Mouse (Mus musculus): ENCODE measurements around the gene Pkp1. TPM values are rescaled to one million over a fixed set of nuclear protein-coding genes. Genes with fewer than 3 reads are reported as not detected.

Gene Pkp1
- total RNA-seq, 1 experiment from 2014 or later: not detected

DNA sequence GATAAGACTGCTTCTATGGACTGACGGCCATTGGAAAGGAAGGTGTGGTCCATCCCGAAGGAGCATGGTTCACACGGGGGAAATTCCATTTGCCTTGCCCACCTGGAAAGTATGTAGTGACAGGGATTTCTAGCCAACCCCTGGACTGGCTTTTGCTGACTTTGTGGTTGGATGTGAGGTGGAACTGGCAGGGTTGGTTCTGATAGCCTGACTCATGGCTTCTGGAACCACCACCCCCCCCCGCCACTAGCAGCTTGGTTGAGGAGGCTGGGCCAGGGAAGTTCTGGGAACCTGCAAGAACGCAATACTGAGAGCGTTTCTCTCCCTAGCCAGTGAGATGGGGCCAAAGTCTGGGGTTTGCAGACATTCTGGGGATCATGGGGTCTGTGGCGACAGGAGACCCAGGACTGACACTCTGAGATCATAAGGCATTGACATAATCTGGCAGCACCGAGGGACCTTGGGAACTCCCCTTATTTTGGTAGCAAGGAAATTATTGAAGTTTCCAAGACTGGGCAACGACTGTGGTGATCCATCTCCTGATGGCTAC lies 55.1 kb downstream of the Pkp1 start:
- ATAC-seq (replicated peaks; ENCODE audit: insufficient number of reproducible peaks, low FRiP score, low TSS enrichment, poor library complexity, severe bottlenecking): no peak

DNA sequence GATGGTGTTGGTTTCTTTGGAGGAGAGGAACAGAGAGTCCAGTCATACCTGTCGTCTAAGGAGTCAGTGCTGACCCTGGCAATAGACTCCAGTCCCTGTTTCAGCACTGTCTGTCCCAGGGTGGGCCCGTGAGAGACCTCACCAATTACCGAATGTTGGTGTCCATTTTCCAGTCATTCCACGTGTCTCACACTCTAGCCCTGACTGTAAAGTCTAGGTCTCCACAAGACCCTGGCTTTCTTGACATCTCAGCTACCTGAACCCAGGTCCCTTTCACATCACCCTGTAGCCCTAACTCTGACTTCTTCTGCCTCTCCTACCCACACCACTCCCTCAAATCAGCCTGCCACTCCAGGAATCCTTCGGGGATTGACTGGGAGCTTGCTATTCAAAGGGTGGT lies 56.4 kb downstream of the Pkp1 start:
- no peak for ATAC-seq (replicated peaks; ENCODE audit: insufficient number of reproducible peaks, low FRiP score, low TSS enrichment, poor library complexity, severe bottlenecking)

DNA sequence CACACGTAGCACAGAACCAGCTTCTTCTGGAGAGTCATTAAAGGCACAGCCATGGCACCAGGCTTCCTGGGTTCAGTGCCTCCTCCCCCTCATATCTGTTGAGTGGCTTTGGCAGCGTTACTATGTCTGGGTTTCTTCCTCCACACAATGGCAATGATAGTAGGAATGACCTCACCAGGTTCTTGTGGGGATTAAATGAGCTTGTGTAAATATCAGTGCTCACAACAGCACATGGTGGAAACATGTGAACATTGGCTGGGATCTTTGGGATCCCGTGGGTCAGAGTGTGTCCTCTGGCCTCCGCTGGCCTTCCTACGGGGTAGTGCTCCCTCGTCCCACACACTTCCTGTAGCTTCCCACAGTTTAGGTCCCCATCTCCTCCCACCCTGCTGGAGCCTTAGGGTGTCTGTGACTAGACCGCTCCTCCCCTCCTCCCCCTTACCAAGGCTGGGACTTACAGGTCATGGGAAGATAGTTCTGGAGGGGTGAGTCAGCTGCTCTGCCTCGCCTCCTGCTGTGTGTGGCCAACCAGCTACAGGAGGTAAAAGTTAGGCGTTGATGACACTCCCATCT lies 56.9 kb downstream of the Pkp1 start:
- no peak for ATAC-seq (replicated peaks; ENCODE audit: insufficient number of reproducible peaks, low FRiP score, low TSS enrichment, poor library complexity, severe bottlenecking)

DNA sequence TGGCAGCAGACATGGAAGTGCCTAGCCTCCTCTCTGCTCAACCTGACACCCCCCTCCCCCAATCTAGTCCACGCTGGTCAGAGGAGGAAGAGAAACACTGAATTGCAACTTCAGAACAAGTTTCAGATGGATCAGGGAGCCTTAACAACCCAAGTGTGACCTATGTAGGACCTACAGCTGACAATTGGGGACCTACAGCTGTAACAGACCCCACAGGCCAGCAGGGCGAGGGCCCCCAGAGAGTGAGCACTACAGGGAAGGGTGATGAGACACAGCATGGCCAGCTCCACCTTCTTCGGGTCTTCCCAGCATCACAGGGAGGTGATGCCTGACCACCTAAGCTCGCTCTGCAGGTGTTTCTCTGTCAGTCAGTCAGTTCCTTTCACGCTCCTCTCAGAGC lies 57.9 kb downstream of the Pkp1 start:
- ATAC-seq (replicated peaks; ENCODE audit: insufficient number of reproducible peaks, low FRiP score, low TSS enrichment, poor library complexity, severe bottlenecking): no peak

DNA sequence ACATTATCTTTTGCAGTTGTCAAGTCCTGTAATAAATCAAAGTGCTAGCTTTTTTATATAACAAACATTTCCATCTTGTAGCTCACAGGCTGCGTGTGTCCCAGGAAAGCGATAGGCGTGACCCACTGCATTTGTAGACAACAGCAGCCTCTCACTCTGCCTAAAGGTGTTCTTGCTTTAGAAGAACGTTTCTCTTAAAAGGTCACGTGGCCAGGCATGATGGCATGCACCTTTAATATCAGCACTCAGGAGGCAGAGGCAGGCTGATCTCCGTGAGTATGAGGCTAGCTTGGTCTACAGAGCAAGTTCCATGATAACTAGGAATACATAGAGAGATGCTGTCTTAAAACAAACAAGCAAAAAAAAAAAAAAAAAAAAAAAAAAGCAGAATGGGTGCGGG lies 60.5 kb downstream of the Pkp1 start:
- no peak for ATAC-seq (replicated peaks; ENCODE audit: insufficient number of reproducible peaks, low FRiP score, low TSS enrichment, poor library complexity, severe bottlenecking)

DNA sequence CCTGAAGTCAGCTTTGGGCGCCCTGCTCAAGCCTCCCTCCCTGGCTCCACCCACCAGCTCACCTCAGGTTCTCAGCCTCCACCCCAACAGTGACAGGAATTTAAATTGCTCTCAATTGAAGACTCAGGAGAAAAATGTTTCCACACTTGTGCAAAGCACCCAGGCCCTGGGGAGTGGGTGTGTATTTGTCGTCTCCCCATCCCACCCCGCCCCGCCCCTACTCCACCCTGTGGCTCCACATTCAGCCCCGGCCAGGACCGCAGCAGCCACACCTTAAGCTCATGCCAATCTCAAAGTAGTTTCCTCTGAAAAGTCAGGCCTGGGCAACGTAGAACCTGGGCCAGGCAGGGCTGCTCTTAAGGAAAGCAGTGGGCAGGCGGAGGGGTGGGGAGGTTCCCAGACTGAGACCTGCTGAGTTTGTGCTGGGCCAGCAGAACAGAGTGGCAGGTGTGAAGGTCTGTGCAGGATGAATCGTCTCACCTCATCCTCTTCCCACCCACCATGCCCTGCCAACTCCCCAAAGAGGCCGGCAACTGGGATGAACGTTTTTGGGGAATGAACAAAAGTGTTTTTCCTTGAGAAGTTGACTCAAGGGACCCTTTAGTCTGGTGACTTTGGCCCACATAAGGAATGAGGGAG lies 61.8 kb downstream of the Pkp1 start:
- no peak for ATAC-seq (replicated peaks; ENCODE audit: insufficient number of reproducible peaks, low FRiP score, low TSS enrichment, poor library complexity, severe bottlenecking)

DNA sequence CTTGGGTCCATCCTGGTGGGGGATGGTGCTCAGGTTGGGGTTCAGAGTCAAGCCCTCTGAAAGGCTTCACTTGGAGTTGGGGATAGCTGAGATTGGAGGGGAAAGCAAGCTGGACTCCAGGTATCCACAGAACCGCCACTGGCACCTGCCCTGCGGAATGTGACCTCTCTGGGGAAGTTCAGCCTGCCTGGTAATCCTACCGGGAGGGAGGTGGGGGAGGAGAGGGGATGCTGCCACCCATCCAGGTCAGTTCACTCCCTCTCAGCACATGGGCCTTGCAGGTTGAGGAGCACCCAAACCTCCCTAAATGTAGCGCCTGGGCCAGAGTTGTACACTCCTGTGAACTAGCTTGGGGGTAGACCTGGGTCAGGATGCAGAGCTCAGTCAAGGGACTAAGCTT lies 62.9 kb downstream of the Pkp1 start:
- ATAC-seq (replicated peaks; ENCODE audit: insufficient number of reproducible peaks, low FRiP score, low TSS enrichment, poor library complexity, severe bottlenecking): no peak

DNA sequence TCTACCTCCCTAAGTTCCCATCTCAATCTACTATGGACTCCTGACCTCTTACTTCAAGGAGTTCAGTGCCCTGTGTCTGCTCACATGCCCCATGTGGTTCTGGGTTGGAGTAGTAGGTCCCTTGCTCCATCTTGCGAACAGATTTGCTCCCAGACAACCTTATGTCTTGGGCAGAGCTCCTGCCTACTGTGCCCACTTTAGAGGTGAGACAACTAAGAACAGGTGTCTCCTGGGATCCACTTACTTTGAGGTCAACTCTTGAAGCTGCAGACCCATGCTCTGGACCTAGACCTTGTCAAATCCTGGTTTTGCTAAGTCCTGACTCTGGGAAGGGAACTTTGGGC lies 63.7 kb downstream of the Pkp1 start:
- no peak for ATAC-seq (replicated peaks; ENCODE audit: insufficient number of reproducible peaks, low FRiP score, low TSS enrichment, poor library complexity, severe bottlenecking)

DNA sequence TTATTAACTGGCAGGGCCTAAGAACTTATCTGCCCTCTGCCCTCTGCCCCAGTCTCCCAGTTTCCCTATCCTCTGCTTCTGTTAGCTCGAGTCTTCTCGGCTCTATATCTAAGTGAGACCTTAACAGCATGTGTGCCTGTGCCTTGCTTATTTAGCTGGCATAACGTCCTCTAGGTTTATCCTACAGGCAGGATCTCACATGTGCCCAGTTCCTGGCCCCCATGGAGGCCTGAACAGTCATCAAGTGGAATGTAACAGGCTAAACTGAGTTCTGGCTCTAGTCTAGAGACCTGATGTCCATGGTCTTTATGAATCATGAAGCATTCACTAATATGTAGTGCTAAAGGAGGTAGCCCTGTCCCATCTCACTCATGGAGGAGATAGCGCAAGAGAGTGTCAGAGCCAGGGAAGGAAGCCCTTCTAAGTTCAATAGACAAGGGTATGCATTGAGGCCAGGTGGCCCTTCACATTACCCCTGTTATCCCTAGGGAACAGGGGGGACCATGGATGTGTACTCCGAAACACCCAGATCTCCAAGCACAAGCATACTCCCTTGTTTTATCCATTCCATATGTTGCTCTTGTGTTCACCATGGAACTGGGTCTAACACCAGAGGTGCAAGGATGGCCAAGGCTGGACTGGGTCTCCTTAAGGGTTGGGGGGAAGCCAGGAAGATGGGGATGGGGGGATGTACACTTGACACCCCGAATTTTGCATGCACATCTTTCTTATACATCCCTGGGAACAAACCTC lies 64.2 kb downstream of the Pkp1 start:
- ATAC-seq (replicated peaks; ENCODE audit: insufficient number of reproducible peaks, low FRiP score, low TSS enrichment, poor library complexity, severe bottlenecking): no peak

DNA sequence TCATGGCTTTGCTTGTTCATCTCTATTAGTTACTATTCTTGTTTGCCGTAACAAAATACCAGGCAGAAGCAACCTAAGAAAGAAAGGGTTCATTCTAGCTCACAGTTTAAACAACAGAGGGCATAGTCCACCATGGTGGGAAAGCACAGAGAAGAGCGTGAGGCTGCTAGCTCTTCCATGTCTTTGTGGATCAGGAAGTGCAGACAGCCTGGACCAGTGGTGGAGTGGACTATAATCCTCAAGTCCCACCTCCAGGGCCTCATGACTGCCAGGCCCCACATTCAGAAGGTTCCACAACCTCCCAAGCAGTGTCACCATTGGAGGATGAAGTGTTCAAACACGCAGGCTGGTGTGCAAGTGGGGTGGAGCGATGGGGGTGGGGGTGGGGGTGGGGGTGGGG lies 65.8 kb downstream of the Pkp1 start:
- ATAC-seq (replicated peaks; ENCODE audit: insufficient number of reproducible peaks, low FRiP score, low TSS enrichment, poor library complexity, severe bottlenecking): no peak

DNA sequence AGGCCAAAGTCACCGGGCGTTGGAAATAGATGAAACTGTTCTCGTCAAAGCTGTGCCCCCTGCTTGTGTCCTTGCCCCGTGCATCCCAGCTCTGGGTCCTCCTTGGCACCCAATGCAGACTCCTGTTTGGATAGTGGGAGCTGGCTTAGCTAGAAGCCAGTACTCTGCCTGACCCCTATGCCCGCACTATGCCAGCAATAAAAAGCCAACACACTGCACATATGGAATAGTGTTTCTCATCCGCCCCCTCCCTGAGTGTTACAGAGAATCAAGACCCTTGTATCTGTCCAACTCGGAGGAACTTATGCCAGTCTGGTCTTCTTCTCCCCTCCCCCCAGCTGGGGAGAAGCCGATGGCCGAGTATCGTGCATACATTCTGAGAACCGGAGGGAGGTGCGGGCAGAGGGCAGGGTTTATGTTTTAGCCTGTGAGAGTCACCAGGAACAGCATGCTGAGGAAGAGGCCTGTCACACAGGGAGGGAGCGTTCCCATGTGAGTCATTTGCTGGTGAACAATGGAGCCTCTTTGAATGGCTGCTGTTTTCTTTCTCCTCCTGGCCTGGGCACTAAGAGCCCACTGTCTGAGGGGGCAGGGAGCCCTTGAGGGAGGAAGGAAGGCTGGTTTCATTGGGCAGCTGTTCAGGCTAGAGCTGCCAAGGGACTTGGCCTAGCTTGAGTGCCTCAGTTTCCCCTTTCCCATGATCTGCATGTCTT lies 66.8 kb downstream of the Pkp1 start:
- ATAC-seq (replicated peaks; ENCODE audit: insufficient number of reproducible peaks, low FRiP score, low TSS enrichment, poor library complexity, severe bottlenecking): no peak

DNA sequence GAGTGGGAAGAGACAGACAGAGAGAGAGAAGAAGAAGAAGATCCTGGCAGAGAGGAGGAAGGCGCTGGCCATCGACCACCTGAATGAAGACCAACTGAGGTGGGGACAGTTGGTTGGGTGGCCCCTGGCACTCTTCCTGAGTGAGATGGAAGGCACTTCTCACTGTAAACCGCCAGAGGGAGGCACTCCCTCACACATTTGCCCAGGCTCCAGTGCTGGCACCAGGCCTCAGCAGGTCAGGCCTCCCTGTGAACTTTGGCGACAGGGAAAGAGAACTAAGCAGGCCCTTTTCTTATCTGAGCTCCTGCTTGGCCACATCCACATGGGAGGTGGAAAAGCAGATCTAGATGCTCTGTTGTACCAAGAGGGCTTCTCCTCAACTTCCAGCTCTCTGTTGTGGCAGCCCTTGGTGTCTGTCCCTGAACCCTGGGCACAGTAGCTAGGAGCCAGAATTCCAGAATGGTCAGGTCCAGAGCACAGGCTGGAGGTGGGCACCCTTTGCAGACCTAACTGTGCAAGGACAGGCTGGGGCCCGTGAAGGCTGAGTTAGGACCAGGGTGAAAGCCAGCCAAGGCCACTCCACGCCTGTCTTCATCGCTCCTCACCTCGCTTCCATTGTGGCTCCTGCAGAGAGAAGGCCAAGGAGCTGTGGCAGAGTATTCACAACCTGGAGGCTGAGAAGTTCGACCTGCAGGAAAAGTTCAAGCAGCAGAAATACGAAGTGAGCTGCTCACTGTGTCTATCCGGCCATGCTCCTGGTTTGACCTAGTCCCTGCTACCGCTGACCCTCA lies 68.1 kb downstream of the Pkp1 start:
- ATAC-seq (replicated peaks; ENCODE audit: insufficient number of reproducible peaks, low FRiP score, low TSS enrichment, poor library complexity, severe bottlenecking): no peak

DNA sequence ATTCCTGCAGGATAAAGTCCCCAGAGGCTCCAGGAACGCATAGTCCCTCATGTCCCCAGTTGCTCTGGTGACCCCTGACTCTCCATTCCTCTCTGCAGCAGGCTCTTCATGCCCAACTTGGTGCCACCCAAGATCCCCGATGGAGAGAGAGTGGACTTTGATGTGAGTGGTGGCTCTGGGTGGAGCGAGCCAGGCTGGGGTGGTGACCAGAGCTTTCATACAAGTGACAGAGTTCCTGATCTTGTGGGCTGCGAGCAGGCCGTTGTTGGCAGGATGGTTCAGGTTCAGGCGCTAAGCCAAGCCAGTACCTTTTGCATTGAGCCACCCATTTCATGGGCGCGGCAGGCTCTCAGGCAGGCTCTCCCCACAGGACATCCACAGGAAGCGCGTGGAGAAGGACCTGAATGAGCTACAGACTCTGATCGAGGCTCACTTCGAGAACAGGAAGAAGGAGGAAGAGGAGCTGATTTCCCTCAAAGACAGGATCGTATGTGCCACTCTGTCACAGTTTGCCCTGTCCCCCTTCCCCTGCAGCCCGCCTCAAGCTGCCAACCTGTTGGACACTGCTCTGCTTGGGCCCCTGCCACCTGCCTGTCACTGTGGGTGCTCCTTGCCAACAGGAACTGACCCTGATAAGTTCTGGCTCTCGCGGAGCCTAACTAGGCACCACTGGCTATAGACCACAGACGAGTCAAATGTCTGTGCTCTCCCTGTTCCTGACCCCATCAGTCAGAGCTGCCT lies 71.2 kb downstream of the Pkp1 start:
- ATAC-seq (replicated peaks; ENCODE audit: insufficient number of reproducible peaks, low FRiP score, low TSS enrichment, poor library complexity, severe bottlenecking): no peak

DNA sequence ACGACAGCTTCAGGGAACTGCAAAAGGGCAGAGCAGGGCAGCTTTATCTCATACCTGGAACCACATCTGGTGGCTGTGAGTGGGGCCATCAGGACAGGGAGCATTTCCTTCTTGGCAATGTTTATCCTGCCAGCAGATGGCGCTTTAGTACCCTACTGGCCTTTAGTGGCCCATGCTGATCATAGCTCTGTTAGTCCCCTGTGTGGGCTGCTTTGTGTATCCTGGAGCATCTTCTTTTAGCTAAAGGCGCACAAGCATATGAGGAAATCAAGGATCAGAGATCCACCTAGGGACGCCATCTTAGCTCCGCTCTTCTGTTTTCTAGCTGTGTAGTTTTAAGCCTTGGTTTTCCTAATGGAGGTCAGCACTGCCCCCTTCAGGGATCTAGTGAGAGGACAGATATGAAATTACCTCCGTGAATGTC lies 71.9 kb downstream of the Pkp1 start:
- ATAC-seq (replicated peaks; ENCODE audit: insufficient number of reproducible peaks, low FRiP score, low TSS enrichment, poor library complexity, severe bottlenecking): no peak

DNA sequence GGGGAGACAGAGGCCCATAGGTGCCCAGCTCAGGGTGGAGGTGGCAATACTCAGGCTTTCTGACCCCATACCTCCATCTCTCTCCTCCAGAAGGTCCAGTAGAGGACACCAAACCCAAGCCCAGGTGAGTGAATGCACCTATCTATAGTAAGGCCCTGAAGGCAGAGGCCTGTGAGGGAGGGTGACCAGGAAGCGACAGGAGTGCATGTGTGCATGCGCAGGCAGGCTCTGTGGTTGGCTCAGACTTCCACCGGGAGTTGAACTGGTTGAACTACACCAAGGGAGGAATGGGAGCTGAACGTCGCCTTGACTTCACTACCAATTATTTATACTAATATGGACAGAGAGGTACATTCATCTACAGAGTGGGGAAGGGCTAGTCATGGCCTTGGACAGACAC lies 72.4 kb downstream of the Pkp1 start:
- no peak for ATAC-seq (replicated peaks; ENCODE audit: insufficient number of reproducible peaks, low FRiP score, low TSS enrichment, poor library complexity, severe bottlenecking)

DNA sequence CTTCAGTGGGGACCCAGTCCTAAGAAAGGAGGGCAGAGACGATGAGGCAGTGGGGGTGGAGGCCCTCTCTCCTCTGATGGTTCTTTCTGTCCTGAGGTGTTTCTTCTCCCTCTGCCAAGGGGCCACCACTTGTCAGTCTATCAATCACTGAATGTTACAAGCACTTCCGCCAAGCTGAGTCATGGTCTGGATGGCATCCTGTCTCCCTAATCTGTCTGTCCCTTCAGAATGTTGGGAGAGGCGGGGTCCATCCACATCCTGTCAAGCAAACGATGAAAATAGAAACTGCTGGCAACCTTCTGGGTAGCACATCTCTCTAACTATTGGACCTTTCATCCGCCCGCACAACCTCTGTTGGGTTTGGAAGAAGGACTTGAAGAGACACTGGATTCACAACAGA lies 74.5 kb downstream of the Pkp1 start:
- no peak for ATAC-seq (replicated peaks; ENCODE audit: insufficient number of reproducible peaks, low FRiP score, low TSS enrichment, poor library complexity, severe bottlenecking)

DNA sequence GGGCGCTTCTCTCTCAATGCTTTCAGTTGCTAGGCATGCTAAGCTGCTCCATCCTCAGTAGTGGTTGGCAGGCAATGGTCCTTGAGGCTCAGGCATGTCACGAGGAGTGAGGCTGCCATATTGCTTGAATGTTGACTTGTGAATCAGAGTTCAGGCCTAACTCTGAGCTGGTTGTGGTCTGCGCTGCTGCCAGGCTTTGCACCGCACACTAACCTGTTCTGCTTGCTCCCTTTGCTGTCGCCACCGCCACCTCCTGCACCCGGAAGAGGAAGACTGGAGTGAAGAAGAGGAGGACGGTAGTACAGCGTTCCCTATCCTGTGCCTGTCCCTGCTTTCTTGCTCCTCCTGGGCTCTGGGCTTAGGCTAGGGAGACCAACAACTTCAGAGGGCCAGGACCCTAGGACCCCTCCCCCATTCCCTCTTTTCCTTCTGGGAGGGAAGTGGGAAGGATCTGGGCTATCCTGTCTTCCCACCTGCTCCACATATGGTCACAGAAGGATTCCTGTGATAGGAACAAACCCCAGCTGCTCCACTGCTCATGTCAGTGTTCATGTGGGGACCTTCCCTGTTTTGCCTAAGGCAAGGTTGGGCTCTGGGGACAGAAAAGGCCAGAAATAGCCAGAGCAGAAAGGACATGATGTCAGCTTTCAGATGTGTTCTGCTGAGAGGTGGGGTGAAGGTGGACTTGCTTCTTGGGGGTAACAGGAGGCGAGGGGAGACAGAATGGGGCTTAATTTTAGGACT lies 75.3 kb downstream of the Pkp1 start:
- 0 out of 2 replicates have a peak, but pooled peaks have one; percentile 22 for ATAC-seq (replicated peaks; ENCODE audit: insufficient number of reproducible peaks, low FRiP score, low TSS enrichment, poor library complexity, severe bottlenecking)
